Mouse (Mus musculus) cerebellum, adult 2 months (tissue): ENCODE data around the gene Grb2. TPM values are rescaled to one million over a fixed set of nuclear protein-coding genes. Genes with fewer than 3 reads are reported as not detected.

Experiments
- DNase-seq, 2 experiments: peaks; one replicate each; pipeline ENCODE4 v3.0.0; 2021
- H3K27ac ChIP-seq: fragments of 200-500 bp; 2 replicates; pipeline ENCODE4 v1.5.1; 2012; ENCODE audit warnings: low read length, control low read depth, inconsistent platforms; ENCODE audit not compliant: insufficient read depth
- H3K27me3 ChIP-seq: fragments of 200-500 bp; 2 replicates; pipeline ENCODE4 v1.6.1; 2012; ENCODE audit warnings: inconsistent platforms, mild to moderate bottlenecking, low read length, moderate library complexity; ENCODE audit not compliant: control insufficient read depth, insufficient read depth
- H3K4me1 ChIP-seq: fragments of 200-500 bp; 2 replicates; pipeline ENCODE4 v1.6.1; 2011; ENCODE audit warnings: low read length; ENCODE audit not compliant: control insufficient read depth, insufficient read depth
- H3K4me3 ChIP-seq: fragments of 200-500 bp; replicated peaks from 2 replicates; pipeline ENCODE3; 2011; ENCODE audit warnings: mild to moderate bottlenecking, low read depth, low read length, control low read depth; ENCODE audit not compliant: insufficient read depth
- CTCF ChIP-seq: fragments of 200-500 bp; IDR thresholded peaks from 2 replicates; pipeline ENCODE4 v1.5.1; 2011; ENCODE audit warnings: low read depth, mild to moderate bottlenecking, control low read depth, low read length, moderate library complexity, borderline replicate concordance; ENCODE audit not compliant: insufficient read depth
- POLR2A ChIP-seq: fragments of 200-500 bp; IDR thresholded peaks from 2 replicates; pipeline ENCODE4 v1.6.1; 2011; ENCODE audit warnings: low read length, control low read depth, borderline replicate concordance; ENCODE audit not compliant: insufficient read depth
- WGBS: fragments of 180-500 bp; shearing (Covaris S2); methylation state at CpG from one replicate; pipeline ENCODE4 v1.1.7; 2018; 5-methylcytosine and 5-hydroxymethylcytosine counted together
- polyA plus RNA-seq: library from polyadenylated mRNA; depleted of rRNA; stranded (reverse); fragments of >200 nt; gene quantifications from 2 replicates; pipeline ENCODE4 v1.2.3, GENCODE M21; 2012

Gene Grb2
- polyA plus RNA-seq, 1 experiment: 132 TPM

DNA sequence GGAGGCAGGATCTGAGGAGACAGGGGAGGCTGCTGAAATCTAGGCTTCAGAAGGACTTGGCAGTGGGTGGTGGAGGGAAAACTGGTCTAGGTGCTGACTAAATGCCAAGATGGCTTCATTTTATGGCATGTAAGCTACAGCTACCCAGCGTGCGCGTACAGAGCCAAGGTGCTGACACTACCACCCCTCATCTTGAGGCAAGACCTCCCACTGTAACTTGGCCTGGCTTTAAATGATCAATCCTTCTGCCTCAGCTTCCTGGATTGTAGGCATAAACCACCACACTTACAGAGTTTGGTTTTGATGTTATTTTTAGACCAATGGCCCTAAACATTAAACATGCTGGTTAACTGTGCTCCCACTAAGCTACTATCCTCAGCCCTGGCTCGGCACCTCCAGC is 68.9 kb downstream of the Grb2 start:
- no peak for DNase-seq
- H3K4me1 ChIP-seq: no peaks in the 10 kb centered on the region
- 46% methylated on average over 4 of the region's 4 CpGs for WGBS
- TF ChIP-seq CTCF (no peak), POLR2A (no peak)
- no peak overlapping the region for H3K27ac ChIP-seq
- H3K27me3 ChIP-seq: no peaks in the 10 kb centered on the region
- H3K4me3 ChIP-seq: no peak overlapping the region

DNA sequence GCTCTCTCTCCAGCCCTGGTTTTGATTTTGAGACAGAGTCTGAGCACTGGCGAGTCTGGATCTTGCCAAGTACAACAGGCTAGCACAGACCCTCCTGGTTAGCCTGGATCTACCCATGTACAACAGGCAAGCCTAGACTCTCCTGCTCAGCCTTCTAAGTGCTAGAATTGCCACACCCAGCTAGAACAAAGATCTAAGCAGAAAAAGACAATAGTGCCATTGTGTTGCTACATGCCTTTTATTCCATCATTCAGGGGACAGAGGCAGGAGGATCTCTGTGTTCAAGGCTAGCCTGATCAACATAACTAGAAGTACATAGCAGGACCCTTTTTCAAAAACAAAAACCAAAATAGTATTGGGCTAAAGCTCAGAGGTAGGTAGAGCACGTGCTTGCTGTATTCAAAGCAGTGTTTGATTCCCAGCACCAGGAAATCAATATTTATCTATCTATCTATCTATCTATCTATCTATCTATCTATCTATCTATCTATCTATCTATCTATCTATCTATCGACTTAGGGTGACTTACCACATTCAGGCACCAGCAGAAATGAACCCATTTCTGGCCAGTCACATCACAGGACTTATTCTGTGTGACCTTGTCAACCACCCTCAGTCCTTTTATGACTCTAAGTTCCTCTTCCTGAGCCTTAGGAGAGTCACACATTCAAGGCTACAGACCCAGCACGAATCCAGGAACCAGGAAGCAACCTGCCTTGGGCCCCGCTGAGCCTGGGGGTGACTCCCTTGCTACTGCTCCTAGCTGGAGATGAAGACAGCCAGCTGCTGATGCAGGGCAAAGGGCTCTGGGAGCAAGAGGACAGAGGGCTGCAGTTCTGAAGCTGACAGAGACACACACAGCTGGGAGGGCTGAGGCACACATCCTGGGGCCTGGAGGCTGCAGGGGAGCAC is 69.6 kb downstream of the Grb2 start:
- no peak overlapping the region for H3K4me3 ChIP-seq
- WGBS: 91% methylated on average over 5 of the region's 5 CpGs
- TF ChIP-seq CTCF: no peak
- TF ChIP-seq POLR2A: no peak
- no peaks in the 10 kb centered on the region for H3K27me3 ChIP-seq
- no peaks in the 10 kb centered on the region for H3K4me1 ChIP-seq
- no peak overlapping the region for H3K27ac ChIP-seq
- no peak for DNase-seq

DNA sequence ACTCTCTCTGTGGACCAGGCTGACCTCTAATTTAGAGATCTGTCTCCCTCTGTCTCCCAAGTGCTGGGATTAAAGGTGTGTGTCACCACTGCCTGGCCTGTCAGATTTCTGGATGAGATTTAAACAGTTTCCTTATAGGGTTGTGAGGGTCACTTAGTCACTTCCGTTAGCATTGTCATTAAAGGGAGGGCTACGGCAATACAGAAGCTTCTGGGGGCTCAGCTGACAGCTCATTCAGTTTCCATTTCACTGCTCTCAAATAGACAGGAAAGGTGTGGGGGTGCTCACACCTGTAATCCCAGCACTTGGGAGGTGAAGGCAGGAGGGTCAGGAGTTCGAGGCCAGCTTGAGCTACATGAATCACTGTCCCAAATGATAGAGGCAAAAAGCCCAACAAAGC is 71.4 kb downstream of the Grb2 start:
- no peak for DNase-seq
- H3K27ac ChIP-seq: no peak overlapping the region
- TF ChIP-seq POLR2A (no peak), CTCF (no peak)
- H3K4me1 ChIP-seq: no peaks in the 10 kb centered on the region
- H3K4me3 ChIP-seq: no peak overlapping the region
- WGBS: 89% methylated on average over 3 of the region's 3 CpGs
- no peaks in the 10 kb centered on the region for H3K27me3 ChIP-seq

DNA sequence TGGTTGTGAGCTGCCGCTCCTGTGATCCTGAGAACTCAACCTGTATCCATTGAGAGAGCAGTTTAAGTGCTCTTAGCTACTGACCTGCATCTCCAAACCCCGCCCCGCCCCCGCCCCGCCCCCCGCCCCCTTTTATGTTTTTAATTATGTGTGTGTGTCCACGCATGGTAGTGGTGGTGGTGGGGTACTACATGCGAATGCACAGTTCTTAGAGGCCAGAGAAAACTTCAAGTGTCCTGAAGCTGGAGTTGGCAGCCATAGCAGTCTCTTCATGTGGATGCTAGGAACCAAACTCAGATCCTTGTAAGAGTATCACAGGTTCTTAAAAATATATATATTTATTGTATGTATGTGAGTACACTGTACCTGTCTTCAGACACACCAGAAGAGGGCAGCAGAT is 72.9 kb downstream of the Grb2 start:
- H3K27ac ChIP-seq: no peak overlapping the region
- TF ChIP-seq CTCF (no peak), POLR2A (no peak)
- WGBS: 64% methylated on average over 8 of the region's 8 CpGs
- no peak for DNase-seq
- H3K4me1 ChIP-seq: no peaks in the 10 kb centered on the region
- H3K4me3 ChIP-seq: no peak overlapping the region
- no peaks in the 10 kb centered on the region for H3K27me3 ChIP-seq

DNA sequence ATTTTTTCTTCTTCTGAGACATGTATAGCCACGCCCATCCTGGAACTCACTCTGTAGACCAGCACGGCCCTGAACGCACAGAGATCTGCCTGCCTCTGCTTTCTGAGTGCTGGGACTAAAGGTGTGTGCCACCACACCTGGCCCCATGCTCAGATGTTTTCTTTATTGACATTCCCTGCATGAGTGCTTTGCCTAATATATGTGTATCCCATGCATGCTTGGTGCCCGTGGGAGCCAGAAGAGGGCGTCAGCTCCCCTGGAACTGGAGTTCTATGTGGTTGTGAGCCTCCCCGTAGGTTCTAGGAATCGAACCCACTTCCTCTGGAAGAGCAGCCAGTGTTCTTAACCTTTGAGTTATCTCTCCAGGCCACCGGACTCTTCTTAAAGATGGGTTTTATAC is 73.4 kb downstream of the Grb2 start:
- H3K4me3 ChIP-seq: no peak overlapping the region
- 86% methylated on average over 8 of the region's 8 CpGs for WGBS
- no peak for TF ChIP-seq CTCF
- no peak for TF ChIP-seq POLR2A
- H3K4me1 ChIP-seq: no peaks in the 10 kb centered on the region
- DNase-seq: no peak
- no peaks in the 10 kb centered on the region for H3K27me3 ChIP-seq
- no peak overlapping the region for H3K27ac ChIP-seq

DNA sequence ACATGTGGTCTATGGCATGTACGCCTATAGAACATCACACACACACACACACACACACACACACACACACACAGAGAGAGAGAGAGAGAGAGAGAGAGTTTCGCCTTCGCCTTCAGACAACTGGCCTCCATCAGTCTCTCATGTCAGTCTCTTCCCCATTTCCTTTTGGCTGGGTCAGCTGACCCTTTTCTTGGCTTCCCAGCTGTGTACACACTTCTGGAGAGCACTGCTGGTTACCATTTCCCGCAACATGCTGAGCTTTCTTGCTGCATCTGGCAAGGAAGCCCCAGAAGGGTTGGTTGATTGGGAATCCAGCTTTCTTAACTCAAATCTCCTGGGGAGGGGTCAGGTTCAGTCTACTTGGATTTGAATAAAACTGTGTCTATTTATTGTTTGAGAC is 74.3 kb downstream of the Grb2 start:
- Histone ChIP-seq H3K27ac (no peak overlapping the region), H3K4me3 (no peak overlapping the region), H3K27me3 (no peaks in the 10 kb centered on the region), H3K4me1 (no peaks in the 10 kb centered on the region)
- DNase-seq: no peak
- TF ChIP-seq POLR2A (no peak), CTCF (no peak)
- 89% methylated on average over 4 of the region's 4 CpGs for WGBS

DNA sequence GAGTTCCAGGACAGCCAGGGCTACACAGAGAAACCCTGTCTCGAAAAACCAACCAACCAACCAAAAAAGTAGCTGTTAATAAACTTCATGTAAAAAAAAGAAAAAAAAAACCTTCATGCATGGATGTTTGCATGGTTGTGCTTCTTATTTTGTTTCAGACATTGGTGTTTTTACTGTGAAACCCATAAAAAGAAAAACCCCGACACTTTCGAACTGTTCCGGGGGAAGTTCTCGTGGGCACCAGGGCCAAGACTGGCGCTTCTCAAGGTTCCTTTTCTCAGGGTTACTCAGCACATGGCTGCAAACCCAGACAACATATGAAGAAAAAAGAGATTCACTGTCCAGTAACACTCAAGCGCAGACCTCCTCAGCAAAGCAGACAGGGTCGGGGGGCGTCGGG is 75.5 kb downstream of the Grb2 start:
- H3K27me3 ChIP-seq: no peaks in the 10 kb centered on the region
- DNase-seq: no peak
- H3K27ac ChIP-seq: no peak overlapping the region
- TF ChIP-seq POLR2A (no peak), CTCF (no peak)
- no peak overlapping the region for H3K4me3 ChIP-seq
- H3K4me1 ChIP-seq: no peaks in the 10 kb centered on the region
- WGBS: 82% methylated on average over 10 of the region's 10 CpGs

DNA sequence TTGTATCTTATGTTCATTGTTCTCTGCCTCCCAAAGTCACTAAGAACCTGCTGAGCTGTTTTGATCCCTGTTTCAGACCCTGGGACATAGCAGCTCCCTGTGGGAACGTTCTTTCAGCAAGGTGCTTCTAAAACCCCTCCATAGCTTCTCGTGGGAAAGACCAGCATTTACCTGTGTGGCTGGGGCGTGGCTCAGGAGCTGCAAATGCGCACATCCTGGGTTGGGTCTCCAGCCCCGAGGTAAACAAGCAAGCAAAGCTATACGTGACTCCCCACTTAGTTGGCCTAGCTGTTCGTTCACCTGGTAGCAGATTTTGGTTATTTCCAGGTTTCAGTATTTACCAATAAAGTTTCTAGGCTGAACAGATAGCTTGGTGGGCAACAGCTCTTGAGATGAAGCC is 76.2 kb downstream of the Grb2 start:
- no peaks in the 10 kb centered on the region for H3K4me1 ChIP-seq

More for the DNA sequence above, 76.2 kb downstream of the Grb2 start:
- no peak for DNase-seq
- Histone ChIP-seq H3K27me3 (no peaks in the 10 kb centered on the region), H3K27ac (no peak overlapping the region), H3K4me3 (no peak overlapping the region)
- 73% methylated on average over 7 of the region's 7 CpGs for WGBS
- TF ChIP-seq POLR2A: no peak
- TF ChIP-seq CTCF: no peak
